Mouse (Mus musculus) gastrocnemius, adult 8-10 months (tissue): Measurements from ENCODE around the gene Gcnt2. TPM values are rescaled to one million over a fixed set of nuclear protein-coding genes. Genes with fewer than 3 reads are reported as not detected.
"Not testable (repeated sequence)": the region's sequence is repeated elsewhere in the genome, so short reads cannot be mapped to it uniquely, and the experiment has no call there.

Source experiments
- DNase-seq, 2 experiments: peaks; one replicate each; pipeline ENCODE4 v3.0.0; 2022; ENCODE audit warnings: low spot score in 2 of 2
- total RNA-seq, 4 experiments: library from RNA; stranded (reverse); gene quantifications; 2 replicates each; pipeline ENCODE4 v1.2.4; 2022

Gcnt2 gene
- total RNA-seq, 4 experiments from 2014 or later: 7.2 to 13.5 (median 10.7) TPM

GRCm38 (mm10) chr13:40901831-40902459 lies 42.4 kb downstream of the Gcnt2 start:
- DNase-seq: no peak

GRCm38 (mm10) chr13:40904080-40904479 lies 44.5 kb downstream of the Gcnt2 start:
- DNase-seq: no peak

GRCm38 (mm10) chr13:40906528-40906927 lies 47.0 kb downstream of the Gcnt2 start:
- DNase-seq: no peak

GRCm38 (mm10) chr13:40907274-40907673 lies 47.7 kb downstream of the Gcnt2 start:
- no peak for DNase-seq

GRCm38 (mm10) chr13:40908044-40908443 lies 48.5 kb downstream of the Gcnt2 start:
- no peak for DNase-seq

GRCm38 (mm10) chr13:40909060-40909459 lies 49.5 kb downstream of the Gcnt2 start:
- no peak for DNase-seq

GRCm38 (mm10) chr13:40910047-40910446 lies 50.5 kb downstream of the Gcnt2 start:
- DNase-seq: no peak

GRCm38 (mm10) chr13:40911951-40912350 lies 52.4 kb downstream of the Gcnt2 start:
- no peak for DNase-seq

- no peak for DNase-seq
These were observed 54.0 kb downstream of the Gcnt2 start for GRCm38 (mm10) chr13:40913395-40914018.

GRCm38 (mm10) chr13:40914053-40914585 lies 54.6 kb downstream of the Gcnt2 start:
- no peak for DNase-seq

GRCm38 (mm10) chr13:40916321-40917160 lies 57.0 kb downstream of the Gcnt2 start:
- no peak for DNase-seq

GRCm38 (mm10) chr13:40917161-40918091 lies 57.9 kb downstream of the Gcnt2 start:
- peak; percentile 29 to 32 for DNase-seq

GRCm38 (mm10) chr13:40921326-40922059 lies 61.9 kb downstream of the Gcnt2 start:
- DNase-seq: no peak

- no peak for DNase-seq
These were observed 62.8 kb downstream of the Gcnt2 start for GRCm38 (mm10) chr13:40922311-40922877.

GRCm38 (mm10) chr13:40923756-40924315 lies 64.3 kb downstream of the Gcnt2 start:
- no peak for DNase-seq

- no peak for DNase-seq
These were observed 68.8 kb downstream of the Gcnt2 start for GRCm38 (mm10) chr13:40928192-40928898.

GRCm38 (mm10) chr13:40931871-40932270 lies 72.3 kb downstream of the Gcnt2 start:
- DNase-seq: not testable (repeated sequence)

GRCm38 (mm10) chr13:40932573-40932972 lies 73.0 kb downstream of the Gcnt2 start:
- DNase-seq: no peak

GRCm38 (mm10) chr13:40934341-40934740 lies 74.8 kb downstream of the Gcnt2 start:
- no peak for DNase-seq
